In the genomic region with DNA sequence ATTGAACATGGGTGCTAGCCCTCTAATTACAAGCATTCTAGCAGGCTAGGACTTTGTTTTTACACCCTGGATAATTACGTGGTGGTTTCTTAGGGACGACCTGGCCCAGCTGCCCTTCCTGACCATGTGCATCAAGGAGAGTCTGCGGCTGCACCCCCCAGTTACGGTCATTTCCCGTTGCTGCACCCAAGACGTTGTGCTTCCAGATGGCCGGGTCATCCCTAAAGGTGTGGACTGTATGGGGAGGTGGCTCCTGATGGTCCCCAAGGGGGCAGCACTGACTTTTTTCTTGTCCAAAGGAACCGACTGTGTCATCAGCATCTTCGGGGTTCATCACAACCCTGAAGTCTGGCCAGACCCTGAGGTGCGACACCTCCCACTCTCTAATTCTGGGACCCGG, we compare ENCODE assay signal across 19 mouse cellular contexts. TPM values are rescaled to one million over a fixed set of nuclear protein-coding genes. Genes with fewer than 3 reads are reported as not detected.
DNase-seq lines count a peak whose midpoint lies in the region; ATAC-seq and TF ChIP-seq lines count a peak whose summit lies in the region.
"Had no signal": no experiment of that assay in that cellular context is flagged by ENCODE, and none has a peak within 500 bp of the region (broad histone marks: within the 10 kb centered on the region; RNA-seq: fewer than 3 reads in every experiment).

No protein-coding gene starts in this region.

- H3K27ac ChIP-seq in heart, embryonic 13.5 days (replicated peaks): no peak overlapping the region
- H3K27ac ChIP-seq in heart, adult 2 months: no peak overlapping the region
- no peak overlapping the region for H3K27ac ChIP-seq in intestine, postnatal 0 days (ENCODE audit: low read depth, low read length)
- no peak overlapping the region for H3K27ac ChIP-seq in stomach, postnatal 0 days (replicated peaks)
- no peak overlapping the region for H3K27ac ChIP-seq in forebrain, embryonic 16.5 days (ENCODE audit: low read length)
- H3K27ac ChIP-seq: kidney, postnatal 0 days; limb, embryonic 12.5 days; midbrain, embryonic 15.5 days had no signal

- no peak overlapping the region for H3K9ac ChIP-seq in heart, embryonic 13.5 days
- no peak overlapping the region for H3K9ac ChIP-seq in heart, adult 2 months (ENCODE audit: low read depth, low read length)
- peak overlapping the region; percentile 57; the same call in 1 of the 2 replicates for H3K9ac ChIP-seq in intestine, postnatal 0 days (ENCODE audit: low read depth, low read length)
- no peak overlapping the region for H3K9ac ChIP-seq in stomach, postnatal 0 days (ENCODE audit: low read length)
- no peak overlapping the region for H3K9ac ChIP-seq in forebrain, embryonic 16.5 days (replicated peaks; ENCODE audit: low read depth, low read length)

- TF ChIP-seq EP300 in heart, adult 2 months (IDR thresholded peaks at IDR 0.05; ENCODE audit: insufficient read depth, low read depth, low read length): no peak
- TF ChIP-seq EP300 in stomach, postnatal 0 days (optimal IDR thresholded peaks at IDR 0.05): no peak

- no peak for ATAC-seq in heart, embryonic 13.5 days (ENCODE audit: extremely low read depth, insufficient number of reproducible peaks, low FRiP score, low TSS enrichment)
- ATAC-seq in intestine, postnatal 0 days: no peak
- no peak for ATAC-seq in stomach, postnatal 0 days (ENCODE audit: low FRiP score, low TSS enrichment)
- no peak for ATAC-seq in forebrain, embryonic 16.5 days
- ATAC-seq: midbrain, embryonic 15.5 days had no signal

- intact Hi-C loops in heart, adult 2 months (cut with DNase I): loop anchor here (1.0 kb wide), 1 partner anchor 153 kb away; no protein-coding TSS in a partner anchor

- no peaks in the 10 kb centered on the region for H3K9me3 ChIP-seq in heart, embryonic 13.5 days
- no peaks in the 10 kb centered on the region for H3K9me3 ChIP-seq in intestine, postnatal 0 days (ENCODE audit: control insufficient read depth)
- no peaks in the 10 kb centered on the region for H3K9me3 ChIP-seq in stomach, postnatal 0 days (ENCODE audit: control insufficient read depth, low read length)
- no peaks in the 10 kb centered on the region for H3K9me3 ChIP-seq in forebrain, embryonic 16.5 days (ENCODE audit: control insufficient read depth, low read length)
- H3K9me3 ChIP-seq: forebrain, embryonic 10.5 days; G1E; heart, embryonic 15.5 days; limb, embryonic 12.5 days; midbrain, embryonic 15.5 days had no signal

- no peak overlapping the region for H3K4me3 ChIP-seq in heart, embryonic 13.5 days
- H3K4me3 ChIP-seq in heart, adult 2 months: no peak overlapping the region
- 0 out of 2 replicates have a peak overlapping the region, but pooled peaks have one; percentile 39 for H3K4me3 ChIP-seq in intestine, postnatal 0 days (ENCODE audit: low read depth, low read length)
- H3K4me3 ChIP-seq in stomach, postnatal 0 days (ENCODE audit: low read depth, low read length): no peak overlapping the region
- no peak overlapping the region for H3K4me3 ChIP-seq in forebrain, embryonic 16.5 days (replicated peaks; ENCODE audit: low read length)
- H3K4me3 ChIP-seq: midbrain, embryonic 15.5 days; myocyte had no signal

- peak overlapping the region; percentile 72; the same call in 1 of the 2 replicates for H3K4me2 ChIP-seq in heart, embryonic 13.5 days
- H3K4me2 ChIP-seq in intestine, postnatal 0 days (replicated peaks; ENCODE audit: low read depth): peak overlapping the region; percentile 73
- no peak overlapping the region; the same call in 1 of the 2 replicates for H3K4me2 ChIP-seq in stomach, postnatal 0 days (replicated peaks; ENCODE audit: low read depth)
- H3K4me2 ChIP-seq in forebrain, embryonic 16.5 days (ENCODE audit: low read length): no peak overlapping the region

- H3K79me2 ChIP-seq in heart, adult 2 months (replicated peaks; ENCODE audit: control insufficient read depth, insufficient read depth, low read length): no peaks in the 10 kb centered on the region

- 85% methylated on average over 11 of the region's 11 CpGs for WGBS in heart, embryonic 13.5 days
- WGBS in heart, adult 2 months: 86% methylated on average over 11 of the region's 11 CpGs
- WGBS in intestine, postnatal 0 days: 78% methylated on average over 11 of the region's 11 CpGs
- 81% methylated on average over 11 of the region's 11 CpGs for WGBS in stomach, postnatal 0 days
- 87% methylated on average over 11 of the region's 11 CpGs for WGBS in forebrain, embryonic 16.5 days

- H3K27me3 ChIP-seq in heart, embryonic 13.5 days (replicated peaks): no peaks in the 10 kb centered on the region
- H3K27me3 ChIP-seq in heart, adult 2 months (ENCODE audit: control insufficient read depth, insufficient read depth, low read length): no peaks in the 10 kb centered on the region
- H3K27me3 ChIP-seq in intestine, postnatal 0 days (replicated peaks; ENCODE audit: control insufficient read depth, insufficient read depth, low read length): no peaks in the 10 kb centered on the region
- no peaks in the 10 kb centered on the region for H3K27me3 ChIP-seq in stomach, postnatal 0 days (ENCODE audit: control insufficient read depth, insufficient read depth, low read length)
- no peaks in the 10 kb centered on the region for H3K27me3 ChIP-seq in forebrain, embryonic 16.5 days (replicated peaks; ENCODE audit: control insufficient read depth, insufficient read depth, low read length)
- H3K27me3 ChIP-seq: heart, embryonic 15.5 days; limb, embryonic 12.5 days; midbrain, embryonic 15.5 days had no signal

- H3K4me1 ChIP-seq in heart, embryonic 13.5 days: peaks cover 9% of the 10 kb centered on the region
- H3K4me1 ChIP-seq in heart, adult 2 months (ENCODE audit: control insufficient read depth, insufficient read depth, low read length): no peaks in the 10 kb centered on the region
- H3K4me1 ChIP-seq in intestine, postnatal 0 days (replicated peaks; ENCODE audit: control insufficient read depth, insufficient read depth, low read length): no peaks in the 10 kb centered on the region
- no peaks in the 10 kb centered on the region for H3K4me1 ChIP-seq in stomach, postnatal 0 days (replicated peaks; ENCODE audit: control insufficient read depth, insufficient read depth)
- 0 out of 2 replicates have a peak, but pooled peaks cover 2% of the 10 kb centered on the region for H3K4me1 ChIP-seq in forebrain, embryonic 16.5 days (replicated peaks; ENCODE audit: control insufficient read depth, insufficient read depth, low read length)
- H3K4me1 ChIP-seq: midbrain, embryonic 15.5 days had no signal

- H3K36me3 ChIP-seq in heart, embryonic 13.5 days: peaks cover 28% of the 10 kb centered on the region
- no peaks in the 10 kb centered on the region for H3K36me3 ChIP-seq in heart, adult 2 months (ENCODE audit: control insufficient read depth, insufficient read depth, low read length)
- no peaks in the 10 kb centered on the region; the same call in 1 of the 2 replicates for H3K36me3 ChIP-seq in intestine, postnatal 0 days (ENCODE audit: control insufficient read depth, insufficient read depth)
- H3K36me3 ChIP-seq in stomach, postnatal 0 days (ENCODE audit: control insufficient read depth, insufficient read depth, low read length): no peaks in the 10 kb centered on the region
- no peaks in the 10 kb centered on the region for H3K36me3 ChIP-seq in forebrain, embryonic 16.5 days (ENCODE audit: control insufficient read depth, insufficient read depth)
- H3K36me3 ChIP-seq: G1E; heart, embryonic 15.5 days; midbrain, embryonic 15.5 days had no signal

- no peak for TF ChIP-seq CTCF in heart, adult 2 months (IDR thresholded peaks at IDR 0.05)
- peak; percentile 33; the same call in 1 of the 2 replicates for TF ChIP-seq CTCF in intestine, postnatal 0 days (IDR thresholded peaks at IDR 0.05; ENCODE audit: low read depth)
- 0 out of 2 replicates have a peak, but pooled peaks have one; percentile 4 for TF ChIP-seq CTCF in stomach, postnatal 0 days (IDR thresholded peaks at IDR 0.05; ENCODE audit: low read depth)

- peak; percentile 6 for DNase-seq in cerebellum, adult 11 months
- DNase-seq in cerebellum, adult 8-10 months: no peak
- no peak for DNase-seq in heart, adult 2 months
- no peak for DNase-seq in stomach, postnatal 0 days (ENCODE audit: low spot score)
- no peak for DNase-seq in kidney, adult 18-20 months
- DNase-seq: adrenal gland, postnatal 10 days; lung, adult 18-20 months; right cerebral cortex, postnatal 25 days had no signal

- no peak for TF ChIP-seq POLR2A in heart, adult 2 months (IDR thresholded peaks at IDR 0.05; ENCODE audit: insufficient read depth, low read depth, low read length)

RNA-seq across cellular contexts. Expression of gene Cyp4f16, which starts 8.6 kb away (rescaled TPM):
- polyA plus RNA-seq in heart, embryonic 13.5 days (2015; fragmentation: Nextera tagmentation; extraction: Ambion mirVana): 17.0 and 18.6 TPM in 2 replicates
- total RNA-seq in heart, adult 2 months (2021): 1 to 10 TPM; 4.5 to 4.7 TPM
- 10.2 and 10.5 TPM in 2 replicates for polyA plus RNA-seq in heart, adult 2 months (2012; rRNA removed)
- polyA plus RNA-seq in intestine, postnatal 0 days (2015; fragmentation: Nextera tagmentation; extraction: Ambion mirVana): 95.4 and 102 TPM in 2 replicates
- 18.3 and 18.6 TPM in 2 replicates for polyA plus RNA-seq in stomach, postnatal 0 days (2015; fragmentation: Nextera tagmentation; extraction: Ambion mirVana)
- polyA plus RNA-seq in forebrain, embryonic 16.5 days (2015; fragmentation: Nextera tagmentation; extraction: Ambion mirVana): 20.0 and 26.1 TPM in 2 replicates
- polyA plus RNA-seq: G1E had no signal

RNA-seq across cellular contexts. Expression of gene Cyp4f17, which starts 21.9 kb away (rescaled TPM):
- polyA plus RNA-seq in heart, embryonic 13.5 days (2015; fragmentation: Nextera tagmentation; extraction: Ambion mirVana): 6.4 and 7.5 TPM in 2 replicates
- total RNA-seq in heart, adult 2 months (2021): 1 to 10 TPM; 4.5 to 5.4 TPM
- polyA plus RNA-seq in heart, adult 2 months (2012; rRNA removed): 8.6 and 9.8 TPM in 2 replicates
- polyA plus RNA-seq in intestine, postnatal 0 days (2015; fragmentation: Nextera tagmentation; extraction: Ambion mirVana): 1.9 and 2.7 TPM in 2 replicates
- 3.5 and 3.8 TPM in 2 replicates for polyA plus RNA-seq in stomach, postnatal 0 days (2015; fragmentation: Nextera tagmentation; extraction: Ambion mirVana)
- polyA plus RNA-seq in forebrain, embryonic 16.5 days (2015; fragmentation: Nextera tagmentation; extraction: Ambion mirVana): 6.7 and 8.9 TPM in 2 replicates
- total RNA-seq: megakaryocyte-erythroid progenitor cell, adult 5-6 weeks had no signal

Comparison
In these comparisons a context has a peak if more than half of its experiments do, and no peak if none do; other contexts are left out.
1. H3K4me2 ChIP-seq: peak in heart, embryonic 13.5 days (single experiment) and intestine, postnatal 0 days (single experiment); none in stomach, postnatal 0 days (single experiment) and forebrain, embryonic 16.5 days (single experiment).